Mouse (Mus musculus): Measurements from ENCODE around the gene Psmb5.
"Not testable (repeated sequence)": the region's sequence is repeated elsewhere in the genome, so short reads cannot be mapped to it uniquely, and the experiment has no call there.

Psmb5 gene

DNA sequence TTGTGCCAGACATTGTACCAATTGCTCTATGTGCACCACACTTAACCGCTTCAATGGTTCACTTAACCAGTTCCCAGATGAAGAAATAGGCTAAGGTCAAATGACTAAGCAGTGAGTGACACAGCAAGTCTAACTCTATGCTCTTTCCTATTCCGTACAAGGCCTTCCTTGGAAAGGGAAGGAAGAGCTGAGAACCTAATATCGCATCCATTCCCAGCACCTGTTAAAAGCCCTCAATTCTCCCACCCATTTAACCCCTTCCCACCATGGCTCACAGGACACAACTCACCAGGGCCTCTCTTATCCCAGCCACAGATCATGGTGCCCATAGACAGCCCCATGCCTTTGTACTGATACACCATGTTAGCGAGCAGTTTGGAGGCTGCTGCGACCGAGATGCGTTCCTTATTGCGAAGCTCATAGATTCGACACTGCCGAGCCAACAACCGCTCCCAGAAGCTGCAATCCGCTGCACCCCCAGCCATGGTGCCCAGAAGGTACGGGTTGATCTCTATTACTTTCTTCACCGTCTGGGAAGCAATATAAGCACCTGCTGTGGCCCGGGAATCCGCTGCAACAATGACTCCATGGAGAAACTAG lies 1.5 kb downstream of the Psmb5 start:
- CTCF ChIA-PET, result interaction anchor here in 3 of 4 experiments (0.6 to 2.7 kb wide), 11 partner anchors 11 to 102 kb away, joined by 3 to 11 read pairs (median 4); no protein-coding TSS in a partner anchor
- POLR2A ChIA-PET, result interaction anchor here in 2 of 4 experiments (0.6 to 67.6 kb wide), 30 partner anchors 7 to 186 kb away, joined by 3 to 2028 read pairs (median 6); partner anchors contain the start of genes Cdh24 (in 2 of the 2), Haus4 (in 2 of the 2), 4931414P19Rik (in 1 of the 2) and Ajuba (in 1 of the 2)

DNA sequence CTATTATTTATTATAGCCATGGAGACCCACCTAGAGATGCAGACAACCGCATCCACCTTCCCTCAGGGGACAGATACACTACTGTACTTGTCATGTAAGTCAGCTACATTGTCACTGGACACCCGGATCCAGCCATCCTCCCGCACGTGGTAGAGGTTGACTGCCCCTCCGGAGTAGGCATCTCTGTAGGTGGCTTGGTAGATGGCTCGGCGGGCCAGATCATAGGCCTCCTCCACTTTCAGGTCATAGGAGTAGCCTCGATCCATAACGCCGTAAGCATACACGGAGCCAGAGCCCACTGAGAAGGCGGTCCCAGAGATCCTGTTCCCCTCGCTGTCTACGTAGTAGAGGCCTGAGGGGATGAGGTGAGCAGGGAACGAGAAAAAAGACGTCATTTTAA lies 3.7 kb downstream of the Psmb5 start:
- POLR2A ChIA-PET, result interaction anchor here in 2 of 4 experiments (1.2 to 67.6 kb wide), 7 partner anchors 7 to 97 kb away, joined by 3 to 2028 read pairs (median 6); partner anchors contain the start of genes Ajuba (in 1 of the 2), Cdh24 (in 1 of the 2), Haus4 (in 1 of the 2) and Psmb11 (in 1 of the 2)
- CTCF ChIA-PET, result not testable (repeated sequence)

DNA sequence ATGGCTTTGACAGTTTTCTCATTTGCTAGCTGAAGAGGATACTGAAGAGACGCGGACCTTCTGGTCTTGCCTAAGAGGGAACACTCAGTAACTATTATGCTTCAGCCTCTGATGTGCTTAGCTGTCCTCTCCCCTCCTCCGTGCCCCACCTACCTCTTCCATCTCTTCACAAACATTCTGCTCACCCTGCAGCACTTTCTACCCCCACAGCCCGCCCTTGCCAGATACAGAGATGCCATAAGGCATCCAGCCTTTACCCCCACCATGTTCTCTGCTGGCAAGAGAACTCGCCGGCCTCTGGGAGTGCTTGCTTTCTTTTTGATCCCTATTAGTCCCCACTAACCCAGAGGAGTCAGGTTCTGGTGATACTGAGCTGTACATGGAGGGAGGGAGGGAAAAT lies 7.2 kb downstream of the Psmb5 start:
- ChIA-PET POLR2A (interaction anchor here in 3 of 4 experiments (0.7 to 67.6 kb wide), 13 partner anchors 7 to 147 kb away, joined by 3 to 2028 read pairs (median 3); partner anchors contain the start of genes Cdh24 (in 2 of the 3), Haus4 (in 2 of the 3), 1700123O20Rik (in 1 of the 3) and Acin1 (in 1 of the 3)), CTCF (interaction anchor here in 3 of 4 experiments (0.6 to 1.6 kb wide), 4 partner anchors 14 to 31 kb away, joined by 3 to 6 read pairs (median 4); partner anchors contain the start of gene Cdh24 (in 3 of the 3))

DNA sequence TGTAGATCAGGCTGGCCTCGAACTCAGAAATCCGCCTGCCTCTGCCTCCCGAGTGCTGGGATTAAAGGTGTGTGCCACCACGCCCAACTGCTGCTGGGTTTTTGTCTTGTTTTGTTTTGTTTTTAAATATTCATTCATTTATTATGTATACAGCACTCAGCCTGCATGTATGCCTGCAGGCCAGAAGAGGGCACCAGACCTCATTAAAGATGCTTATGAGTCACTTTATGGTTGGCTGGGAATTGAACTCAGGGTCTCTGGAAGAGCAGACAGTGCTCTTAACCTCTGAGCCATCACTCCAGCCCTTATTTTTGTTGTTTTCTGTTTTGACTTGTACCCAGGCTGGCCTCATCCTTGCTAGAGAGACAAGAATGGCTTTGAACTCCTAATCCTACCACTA lies 7.9 kb downstream of the Psmb5 start:
- CTCF ChIA-PET, result interaction anchor here in 2 of 4 experiments (0.8 to 1.6 kb wide), 4 partner anchors 24 to 59 kb away, joined by 3 to 6 read pairs (median 4); partner anchors contain the start of gene Cdh24 (in 2 of the 2)
- POLR2A ChIA-PET, result interaction anchor here in 2 of 4 experiments (1.3 to 67.6 kb wide), 5 partner anchors 16 to 48 kb away, joined by 3 to 2028 read pairs (median 3); partner anchors contain the start of genes Cdh24 (in 2 of the 2), Ajuba (in 1 of the 2), Gm17606 (in 1 of the 2) and Haus4 (in 1 of the 2)

DNA sequence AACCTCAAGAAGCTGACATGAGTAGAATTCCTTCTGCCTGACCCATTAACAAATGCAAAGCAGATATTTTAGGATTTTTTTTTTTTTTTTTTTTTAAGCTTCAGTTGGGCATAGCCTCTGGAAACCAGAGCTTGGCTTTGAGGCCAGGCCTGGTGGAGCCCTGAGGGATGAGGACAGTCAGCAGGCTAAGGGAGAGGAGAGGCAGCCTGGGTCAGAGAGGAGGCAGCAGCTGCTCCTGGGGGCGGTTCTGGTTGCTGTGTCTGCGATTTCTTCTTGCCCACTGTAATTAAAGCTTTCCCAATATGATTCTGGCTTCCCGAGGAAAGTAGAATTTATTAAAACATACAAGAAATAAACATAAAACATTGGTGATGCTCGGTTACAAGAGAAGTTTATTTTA lies 8.6 kb downstream of the Psmb5 start:
- ChIA-PET CTCF (interaction anchor here (0.6 to 1.5 kb wide), 7 partner anchors 14 to 1106 kb away, joined by 3 to 8 read pairs (median 5); no protein-coding TSS in a partner anchor), POLR2A (interaction anchor here in 3 of 4 experiments (0.6 to 67.6 kb wide), 8 partner anchors 8 to 318 kb away, joined by 3 to 2028 read pairs (median 4); partner anchors contain the start of genes Ajuba (in 1 of the 3), Haus4 (in 1 of the 3), Psmb5 (in 1 of the 3) and Slc7a7 (in 1 of the 3))

DNA sequence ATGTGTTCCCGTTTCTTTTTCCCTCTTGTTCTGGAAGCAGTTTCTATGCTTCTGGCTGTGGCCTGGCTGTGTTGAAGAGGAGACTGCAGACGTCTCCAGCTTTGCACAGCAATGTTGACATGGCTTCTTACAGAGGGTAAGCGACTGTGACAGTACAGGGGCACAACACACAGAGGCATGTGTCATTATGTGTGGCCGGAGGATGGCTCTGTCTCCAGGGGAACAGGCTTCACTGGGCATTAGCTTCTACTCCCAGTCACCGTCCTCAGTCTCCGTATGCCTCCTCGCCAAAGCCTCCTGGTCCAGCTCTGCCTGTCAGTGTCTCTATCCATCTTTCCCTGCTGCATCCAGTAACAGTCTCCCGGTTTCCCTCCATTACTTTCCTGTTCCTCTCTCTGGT lies 10.6 kb downstream of the Psmb5 start:
- POLR2A ChIA-PET, result interaction anchor here in 2 of 4 experiments (0.6 to 67.6 kb wide), 9 partner anchors 10 to 1356 kb away, joined by 3 to 2028 read pairs (median 4); partner anchors contain the start of genes Ajuba (in 1 of the 2), Haus4 (in 1 of the 2), Psmb11 (in 1 of the 2) and Psmb5 (in 1 of the 2)
- CTCF ChIA-PET, result interaction anchor here in 3 of 4 experiments (0.6 to 1.4 kb wide), 7 partner anchors 11 to 83 kb away, joined by 3 to 5 read pairs (median 4); partner anchors contain the start of gene Psmb5 (in 1 of the 3)

DNA sequence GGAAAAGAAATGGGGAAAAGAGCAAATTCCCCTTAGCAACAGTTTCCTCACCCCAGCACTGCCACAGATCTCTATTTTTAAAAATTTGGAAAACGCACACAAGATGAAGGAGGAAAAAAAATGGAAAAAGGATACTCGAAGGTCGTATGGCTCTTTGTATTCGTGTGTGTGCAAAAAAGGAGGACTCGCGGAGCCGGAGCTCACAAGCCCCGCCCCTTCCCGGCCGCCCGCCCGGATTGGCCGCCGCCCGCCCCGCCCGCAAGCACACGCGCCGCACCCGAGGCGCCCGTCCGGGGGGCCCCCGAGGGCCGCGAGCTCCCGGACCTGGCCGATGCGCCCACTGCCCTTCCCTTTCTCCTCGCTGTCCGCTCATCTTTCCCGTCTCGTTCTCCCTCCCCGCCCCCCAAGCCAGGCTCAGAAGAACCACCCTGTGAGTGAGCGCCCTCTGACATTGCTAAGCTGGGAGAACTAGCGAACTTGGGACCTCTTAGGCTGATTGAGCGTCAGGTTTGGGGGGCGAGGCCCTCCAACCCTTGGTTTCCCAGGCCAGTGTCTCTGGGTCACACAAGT lies 12.0 kb downstream of the Psmb5 start, which contains the start of gene 4931414P19Rik:
4931414P19Rik (minus strand) TSS at position 242 of the 570 bp plus-strand sequence.
- CTCF ChIA-PET, result interaction anchor here (0.6 to 1.4 kb wide), 13 partner anchors 10 to 80 kb away, joined by 3 to 9 read pairs (median 3); partner anchors contain the start of genes 1700123O20Rik (in 1 of the 4) and Cdh24 (in 1 of the 4)
- POLR2A ChIA-PET, result interaction anchor here in 3 of 4 experiments (0.6 to 67.6 kb wide), 35 partner anchors 9 to 211 kb away, joined by 3 to 2028 read pairs (median 4); partner anchors contain the start of genes Ajuba (in 3 of the 3), Psmb5 (in 3 of the 3), 1700123O20Rik (in 2 of the 3) and Haus4 (in 2 of the 3)

DNA sequence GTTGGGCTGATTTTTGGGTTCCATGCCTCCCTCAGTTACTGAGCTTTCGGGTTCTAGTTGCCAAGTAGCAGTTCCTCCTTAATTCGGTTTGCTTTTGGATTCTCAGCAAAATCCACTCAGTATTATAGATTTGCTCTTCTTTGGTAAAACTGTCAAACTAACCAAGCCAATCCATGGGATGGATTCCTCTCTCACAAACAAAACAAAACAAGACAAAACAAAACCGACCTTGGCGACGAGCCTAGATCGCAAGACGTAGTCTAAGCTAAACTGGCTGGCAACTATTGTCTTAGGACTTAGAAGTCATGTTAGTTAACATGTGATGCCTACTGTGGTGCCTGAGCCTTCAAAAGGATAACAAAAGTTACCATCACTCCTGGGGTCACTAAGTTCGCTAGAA lies 14.1 kb downstream of the Psmb5 start:
- ChIA-PET CTCF (interaction anchor here in 3 of 4 experiments (0.6 to 1.6 kb wide), 4 partner anchors 14 to 511 kb away, joined by 3 to 4 read pairs (median 3); no protein-coding TSS in a partner anchor), POLR2A (interaction anchor here in 3 of 4 experiments (0.7 to 67.6 kb wide), 16 partner anchors 8 to 140 kb away, joined by 3 to 2028 read pairs (median 5); partner anchors contain the start of genes 1700123O20Rik (in 2 of the 3), Acin1 (in 2 of the 3), Psmb5 (in 2 of the 3) and Ajuba (in 1 of the 3))

DNA sequence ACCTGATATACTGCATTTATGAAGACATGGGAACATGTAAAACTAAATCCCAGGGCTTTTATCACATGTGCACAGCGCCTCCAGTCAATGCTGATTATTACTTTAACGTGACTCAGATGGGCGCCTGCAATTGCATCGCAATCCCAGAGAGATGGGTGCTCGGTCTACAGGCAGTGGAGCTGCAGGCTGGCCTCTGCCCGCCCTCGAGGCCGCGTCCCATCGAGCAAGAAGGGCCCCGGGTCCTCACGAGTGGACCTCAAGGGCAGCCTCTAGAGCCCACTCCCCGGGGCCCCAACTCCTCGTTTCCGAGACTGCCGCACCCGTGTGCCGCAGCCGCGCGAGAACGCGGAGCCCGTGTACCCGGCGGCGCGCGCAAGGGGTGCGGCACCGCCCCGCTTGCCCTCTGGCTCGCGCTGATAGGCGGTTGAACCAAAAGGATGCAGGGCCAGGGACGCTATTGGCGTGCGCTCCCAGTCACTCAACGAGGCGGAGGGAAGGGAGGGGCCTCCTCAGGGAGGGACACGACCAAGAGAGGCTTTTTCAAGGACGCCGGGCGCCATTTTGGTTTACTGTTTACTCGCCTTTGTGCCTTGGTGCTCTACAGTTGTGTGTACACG lies 14.7 kb downstream of the Psmb5 start:
- POLR2A ChIA-PET, result interaction anchor here in 3 of 4 experiments (0.7 to 67.6 kb wide), 15 partner anchors 8 to 83 kb away, joined by 3 to 2028 read pairs (median 6); partner anchors contain the start of genes 1700123O20Rik (in 2 of the 3), Acin1 (in 2 of the 3), Psmb5 (in 2 of the 3) and Ajuba (in 1 of the 3)

DNA sequence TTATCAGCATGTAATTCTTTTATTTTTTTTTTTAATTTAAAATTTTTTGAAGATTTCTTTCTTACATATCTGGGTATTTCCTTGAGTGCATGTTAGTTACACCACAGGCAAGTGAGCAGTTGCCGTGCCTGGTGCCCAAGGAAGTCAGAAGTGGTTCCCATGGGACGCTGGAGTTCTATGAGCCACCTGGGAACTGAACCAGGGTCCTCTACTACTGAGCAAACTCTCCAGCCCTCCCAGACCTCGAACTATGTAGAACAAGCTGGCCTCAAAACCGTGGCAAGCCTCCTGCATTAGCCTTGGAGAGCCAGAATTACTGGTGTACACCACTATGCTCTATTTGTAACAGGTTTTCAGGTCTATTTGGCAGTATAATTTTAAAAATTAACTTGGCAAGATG lies 15.2 kb downstream of the Psmb5 start:
- CTCF ChIA-PET, result interaction anchor here in 2 of 4 experiments (0.5 to 1.6 kb wide), 4 partner anchors 15 to 412 kb away, joined by 3 read pairs; no protein-coding TSS in a partner anchor
- POLR2A ChIA-PET, result interaction anchor here in 2 of 4 experiments (0.6 to 67.6 kb wide), 7 partner anchors 8 to 40 kb away, joined by 3 to 2028 read pairs (median 12); partner anchors contain the start of genes Ajuba (in 1 of the 2) and Haus4 (in 1 of the 2)

More for the DNA sequence above, 14.7 kb downstream of the Psmb5 start:
- CTCF ChIA-PET, result interaction anchor here in 3 of 4 experiments (0.6 to 1.6 kb wide), 5 partner anchors 14 to 510 kb away, joined by 3 to 4 read pairs (median 3); no protein-coding TSS in a partner anchor

DNA sequence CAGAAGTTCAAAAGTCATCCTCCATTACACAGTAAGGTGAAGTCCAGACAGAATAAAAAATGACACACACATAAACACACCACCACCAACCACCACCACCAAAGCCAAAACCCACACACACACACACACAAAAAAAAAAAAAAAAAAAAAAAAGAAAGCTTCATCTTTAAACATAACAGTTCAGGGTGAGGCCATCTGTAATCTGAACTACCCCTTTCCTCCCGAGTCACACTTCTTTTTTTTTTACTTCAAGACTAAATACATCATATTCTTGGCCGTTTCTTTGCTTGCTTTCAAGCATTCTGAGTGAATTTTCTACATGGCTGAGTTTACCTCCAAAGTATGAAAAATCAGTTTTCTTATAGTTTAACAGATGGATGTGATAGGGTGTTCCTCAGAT lies 16.2 kb downstream of the Psmb5 start:
- ChIA-PET CTCF (interaction anchor here in 2 of 4 experiments (0.6 to 1.5 kb wide), 3 partner anchors 11 to 50 kb away, joined by 3 read pairs; no protein-coding TSS in a partner anchor), POLR2A (interaction anchor here in 2 of 4 experiments (0.6 to 67.6 kb wide), 6 partner anchors 11 to 858 kb away, joined by 3 to 2028 read pairs (median 4); partner anchors contain the start of genes Ajuba (in 1 of the 2), Haus4 (in 1 of the 2) and Psmb5 (in 1 of the 2))

DNA sequence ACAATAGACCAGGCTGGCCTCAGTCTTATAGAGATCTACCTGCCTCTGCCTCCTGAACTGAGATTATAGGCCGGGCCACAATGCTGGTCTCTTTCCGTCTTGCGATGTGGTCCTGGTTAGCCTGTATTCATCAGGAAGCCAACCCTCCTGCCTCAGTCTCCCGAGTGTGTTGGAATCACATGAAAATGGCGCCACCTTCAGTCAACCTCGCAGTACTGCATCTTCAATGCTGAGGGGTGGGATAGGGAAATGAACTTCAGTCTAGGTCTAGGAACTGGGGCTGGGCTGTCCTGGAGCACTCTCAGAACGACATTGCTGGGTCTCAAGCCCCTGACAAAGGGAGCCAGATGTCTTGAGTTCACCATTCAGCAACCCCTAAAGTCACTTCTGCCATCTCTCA lies 20.7 kb downstream of the Psmb5 start:
- ChIA-PET CTCF (interaction anchor here in 1 of 4 experiments (0.7 kb wide), 1 partner anchor 14 kb away, joined by 3 read pairs; no protein-coding TSS in a partner anchor), POLR2A (interaction anchor here in 1 of 4 experiments (1.0 to 67.6 kb wide), 3 partner anchors 9 to 35 kb away, joined by 3 to 2028 read pairs (median 4); partner anchors contain the start of genes Ajuba, Haus4 and Psmb5)

DNA sequence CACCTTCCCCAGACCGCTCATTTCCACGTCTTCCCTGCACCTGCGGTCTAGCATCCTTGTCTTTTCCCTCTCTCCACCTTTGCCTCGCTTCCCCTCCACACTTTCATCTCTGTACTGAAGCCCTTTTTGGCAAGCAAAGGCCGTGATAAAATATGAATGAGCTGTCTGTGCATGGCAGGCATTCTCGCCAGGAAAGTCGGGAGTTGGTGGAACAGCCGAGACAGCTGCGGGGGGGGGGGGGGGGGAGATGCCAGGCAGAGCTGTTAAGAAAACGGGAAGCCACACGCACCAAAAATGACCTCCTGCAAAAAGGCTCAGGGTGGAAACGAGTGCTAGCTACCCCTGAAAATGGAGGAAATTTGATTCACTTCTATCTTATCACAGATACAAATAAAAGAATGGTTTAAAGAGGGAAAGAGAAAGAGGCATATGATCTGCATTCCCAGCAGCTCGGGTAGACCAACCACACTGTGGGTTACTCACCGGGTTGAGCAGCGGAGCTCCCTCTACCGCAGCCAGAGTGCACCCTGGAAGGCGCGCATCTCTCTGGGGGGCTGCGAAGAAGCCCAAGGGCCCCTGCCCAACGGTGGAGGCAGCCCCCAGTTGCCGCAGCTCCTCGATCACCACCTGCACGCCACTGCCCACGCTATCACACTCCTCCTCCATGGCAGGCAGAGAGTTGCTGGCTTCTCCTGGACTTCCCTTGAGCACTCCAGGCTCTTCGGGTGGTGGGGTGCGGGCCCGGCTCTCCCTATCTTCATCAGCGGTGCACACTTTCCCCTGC lies 23.0 kb downstream of the Psmb5 start:
- POLR2A ChIA-PET, result interaction anchor here (0.5 to 67.6 kb wide), 45 partner anchors 8 to 481 kb away, joined by 3 to 2028 read pairs (median 5); partner anchors contain the start of genes 4931414P19Rik (in 3 of the 4), Haus4 (in 3 of the 4), Psmb5 (in 3 of the 4) and 1700123O20Rik (in 2 of the 4)

DNA sequence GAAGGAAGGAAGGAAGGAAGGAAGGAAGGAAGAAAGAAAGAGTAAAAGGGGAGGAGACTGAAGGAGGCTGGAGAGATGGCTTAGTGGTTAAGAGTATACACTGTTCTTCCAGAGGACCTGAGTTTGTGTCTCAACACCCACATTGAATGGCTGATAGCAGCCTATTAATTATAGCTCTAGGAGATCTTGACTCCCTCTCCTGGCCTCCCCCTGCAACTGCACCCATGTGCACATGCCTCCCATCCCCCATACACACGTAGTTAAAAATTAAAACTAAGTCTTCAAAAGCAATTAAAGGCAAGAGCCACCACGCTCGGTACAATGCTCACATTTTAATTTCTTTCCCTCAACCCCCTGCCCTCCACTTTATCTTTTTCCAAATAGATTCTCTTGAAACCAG lies 23.8 kb downstream of the Psmb5 start:
- ChIA-PET POLR2A (interaction anchor here (0.6 to 67.6 kb wide), 29 partner anchors 9 to 552 kb away, joined by 3 to 2028 read pairs (median 6); partner anchors contain the start of genes Haus4 (in 3 of the 4), 4931414P19Rik (in 2 of the 4), Ajuba (in 1 of the 4) and Cdh24 (in 1 of the 4)), CTCF (interaction anchor here (0.6 to 3.8 kb wide), 29 partner anchors 10 to 366 kb away, joined by 3 to 30 read pairs (median 5); partner anchors contain the start of genes Haus4 (in 3 of the 4), Prmt5 (in 1 of the 4) and Slc7a7 (in 1 of the 4))

More for the DNA sequence above, 23.0 kb downstream of the Psmb5 start:
- CTCF ChIA-PET, result interaction anchor here in 3 of 4 experiments (0.5 to 3.8 kb wide), 43 partner anchors 11 to 367 kb away, joined by 3 to 30 read pairs (median 5); partner anchors contain the start of genes Haus4 (in 3 of the 3), 4931414P19Rik (in 1 of the 3), Cdh24 (in 1 of the 3) and Gm17606 (in 1 of the 3)
